Mouse (Mus musculus) kidney, adult 18-20 months (tissue): Measurements from ENCODE around the gene Pknox2.

Experiments
- DNase-seq: peaks from one replicate; pipeline ENCODE4 v3.0.0; 2021

Pknox2 gene

DNA sequence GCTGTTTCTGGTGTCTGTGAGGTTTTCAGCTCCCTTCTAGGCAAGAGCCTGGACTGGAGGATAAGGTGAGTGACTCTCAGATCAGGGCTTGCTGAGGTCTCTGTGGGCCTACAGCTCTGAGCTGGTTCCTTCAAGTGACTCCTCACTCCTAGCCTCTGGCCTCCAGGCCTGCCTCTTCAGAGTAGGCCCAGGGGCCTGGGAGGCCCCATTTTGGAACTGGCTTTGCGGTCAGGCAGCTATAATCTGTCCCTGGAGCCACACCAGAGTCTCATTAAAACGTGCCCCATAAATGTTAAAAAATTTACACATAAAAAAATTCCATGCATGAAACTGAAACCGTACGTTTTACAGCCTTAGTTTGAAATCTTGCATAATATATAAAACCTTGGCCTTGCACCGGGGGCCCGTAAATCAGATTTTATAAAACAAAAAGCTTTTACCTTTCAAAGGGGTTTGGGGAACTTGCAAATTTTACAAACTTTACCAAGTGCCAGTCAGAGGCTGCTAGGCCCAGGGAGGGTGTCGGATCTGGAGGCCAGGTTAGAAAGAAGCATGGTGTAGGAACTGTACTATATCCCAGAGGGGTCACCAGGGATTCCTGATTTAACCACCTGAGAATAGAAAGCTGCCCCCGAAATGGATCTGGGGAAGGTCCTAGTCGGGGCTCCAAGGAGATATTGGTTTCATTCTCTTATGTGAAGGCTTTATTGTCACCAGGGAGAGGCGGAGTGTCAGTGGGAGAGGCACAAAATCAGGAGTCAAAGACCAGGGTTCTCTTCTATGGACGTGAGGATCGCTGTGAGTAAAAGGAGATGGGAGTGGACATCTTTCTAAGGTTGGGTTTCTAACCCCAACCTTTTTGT is 214.0 kb downstream of the Pknox2 start:
- DNase-seq = no peak

GRCm38 (mm10) chr9:36931657-36932056 is 215.6 kb downstream of the Pknox2 start:
- no peak for DNase-seq

- no peak for DNase-seq
Observed at GRCm38 (mm10) chr9:36923753-36924152, 223.5 kb downstream of the Pknox2 start.

DNA sequence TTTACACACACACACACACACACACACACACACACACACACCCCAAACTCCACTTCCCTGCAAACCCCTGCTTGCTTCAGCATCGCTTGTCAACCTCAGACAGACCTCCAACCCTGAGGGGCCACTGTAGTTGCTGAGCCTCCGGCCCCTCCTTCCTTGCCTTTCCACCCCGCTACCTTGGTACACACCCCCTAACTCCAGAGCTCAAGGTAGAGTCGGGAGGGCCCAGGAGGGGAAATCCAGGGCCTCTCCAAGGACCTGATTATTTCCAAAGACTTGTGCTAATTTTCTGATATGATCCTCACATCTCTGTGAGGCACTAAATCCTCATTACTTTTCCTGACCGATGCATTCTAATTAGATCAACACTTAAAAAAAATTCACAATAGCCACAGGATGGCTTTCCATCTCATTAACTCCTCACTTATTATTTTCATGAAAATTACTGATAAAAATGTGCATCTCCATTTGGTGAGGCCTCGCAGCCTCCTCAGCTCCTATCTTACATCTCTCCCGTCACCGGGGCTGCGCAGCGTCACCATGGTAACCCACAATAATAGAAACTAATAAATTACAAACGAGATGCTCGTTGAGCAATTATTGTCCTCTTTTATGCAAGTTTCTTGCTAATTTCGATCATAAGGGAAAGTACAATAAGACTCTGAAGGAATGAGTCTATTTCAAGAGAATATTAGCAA is 225.3 kb downstream of the Pknox2 start:
- DNase-seq = no peak

DNA sequence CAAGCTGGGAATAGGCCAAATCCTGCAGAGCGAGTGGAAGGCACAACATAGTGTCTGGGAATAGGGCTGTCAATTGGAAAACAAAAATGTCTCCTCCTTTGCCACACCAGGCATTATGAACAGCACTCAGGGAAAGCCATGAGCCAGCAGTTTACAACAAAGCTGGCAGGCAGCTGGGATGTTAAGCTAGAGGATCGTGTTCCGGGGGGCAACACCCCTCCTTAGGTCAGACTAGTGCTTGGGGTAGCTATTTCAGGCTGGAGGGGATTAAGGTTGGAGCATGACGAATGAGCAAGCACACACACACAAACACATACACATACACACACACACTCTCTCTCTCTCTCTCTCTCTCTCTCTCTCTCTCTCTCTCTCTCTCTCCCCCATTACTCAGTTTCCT is 227.7 kb downstream of the Pknox2 start:
- no peak for DNase-seq

- no peak for DNase-seq
Observed at GRCm38 (mm10) chr9:36918582-36918981, 228.6 kb downstream of the Pknox2 start.

DNA sequence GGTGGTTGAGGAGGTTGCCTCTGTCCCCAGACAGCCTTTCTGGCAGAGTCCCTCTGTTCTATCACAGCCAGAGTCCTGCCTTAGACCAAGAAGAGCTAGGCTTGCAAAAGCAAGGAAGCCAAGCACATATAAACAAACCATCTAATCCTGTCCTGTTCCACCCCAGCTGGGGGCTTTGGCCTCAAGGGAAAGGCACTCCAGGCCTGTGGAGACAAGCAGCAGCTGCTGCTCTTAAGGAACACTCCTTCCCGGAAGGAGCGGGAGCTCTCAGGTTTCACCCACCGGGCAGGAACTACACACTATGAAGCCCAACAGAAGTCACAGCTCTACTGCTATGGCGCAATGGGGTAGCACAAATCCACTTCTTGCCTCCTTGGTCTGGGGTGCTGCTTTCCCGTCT is 230.3 kb downstream of the Pknox2 start:
- DNase-seq = no peak

- DNase-seq = peak; percentile 74
Observed at GRCm38 (mm10) chr9:36916362-36916761, 230.8 kb downstream of the Pknox2 start.

- DNase-seq = no peak
Observed at GRCm38 (mm10) chr9:36905452-36905851, 241.8 kb downstream of the Pknox2 start.

- no peak for DNase-seq
Observed at GRCm38 (mm10) chr9:36900464-36900863, 246.7 kb downstream of the Pknox2 start.

DNA sequence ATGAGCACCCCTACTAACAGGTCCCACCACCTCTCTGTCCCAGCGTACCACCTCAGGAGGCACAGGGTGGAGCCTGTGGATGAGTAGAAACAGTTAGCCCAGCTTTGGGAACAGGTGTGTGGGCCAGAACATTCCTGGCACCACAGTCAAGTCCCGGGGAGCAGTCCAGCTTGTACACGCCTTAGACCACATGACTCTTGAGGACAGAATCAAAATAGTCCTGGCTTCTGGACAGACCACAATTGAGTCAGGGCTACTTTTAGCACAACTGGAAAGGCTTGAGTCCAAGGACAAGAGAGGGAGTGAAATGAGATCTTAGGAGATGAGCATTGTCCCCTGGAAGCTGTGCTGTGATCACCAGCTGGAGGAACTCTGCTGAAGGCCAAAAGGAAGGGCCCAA is 248.6 kb downstream of the Pknox2 start:
- no peak for DNase-seq

DNA sequence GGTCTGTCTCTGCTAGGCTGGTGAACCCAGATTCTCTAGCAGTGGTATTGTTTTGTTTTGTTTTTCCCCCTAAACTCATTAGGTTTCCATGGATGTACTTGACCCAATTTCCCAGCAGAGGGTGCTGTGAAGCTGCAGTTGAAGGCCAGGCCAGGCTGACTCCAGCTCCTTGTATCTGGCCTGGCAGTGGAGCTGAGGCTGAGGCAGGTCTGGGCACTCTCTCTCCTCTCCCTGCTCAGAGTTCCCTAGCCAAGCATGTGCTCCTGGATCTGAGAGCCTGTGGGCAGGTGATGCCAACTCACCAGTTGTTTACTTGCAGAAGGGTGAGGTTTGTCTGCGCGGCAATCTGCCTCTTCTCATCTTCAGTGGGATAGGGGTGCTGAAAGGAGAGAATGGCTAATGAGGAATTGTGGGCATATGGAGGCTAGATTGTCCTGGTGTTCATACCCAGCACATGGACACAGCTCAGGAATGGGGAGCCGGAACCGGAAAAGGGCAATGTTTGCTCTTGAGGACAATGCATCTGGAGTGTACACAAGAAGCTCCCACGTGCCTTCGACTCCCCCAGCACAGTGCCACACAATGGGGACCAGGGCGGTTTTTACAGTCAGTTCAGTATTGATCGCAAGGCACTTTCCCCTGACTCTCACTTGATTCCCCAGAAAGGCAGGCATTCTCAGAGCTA is 252.1 kb downstream of the Pknox2 start:
- peak; percentile 27 for DNase-seq

- DNase-seq = no peak
Observed at GRCm38 (mm10) chr9:36894242-36894641, 253.0 kb downstream of the Pknox2 start.

DNA sequence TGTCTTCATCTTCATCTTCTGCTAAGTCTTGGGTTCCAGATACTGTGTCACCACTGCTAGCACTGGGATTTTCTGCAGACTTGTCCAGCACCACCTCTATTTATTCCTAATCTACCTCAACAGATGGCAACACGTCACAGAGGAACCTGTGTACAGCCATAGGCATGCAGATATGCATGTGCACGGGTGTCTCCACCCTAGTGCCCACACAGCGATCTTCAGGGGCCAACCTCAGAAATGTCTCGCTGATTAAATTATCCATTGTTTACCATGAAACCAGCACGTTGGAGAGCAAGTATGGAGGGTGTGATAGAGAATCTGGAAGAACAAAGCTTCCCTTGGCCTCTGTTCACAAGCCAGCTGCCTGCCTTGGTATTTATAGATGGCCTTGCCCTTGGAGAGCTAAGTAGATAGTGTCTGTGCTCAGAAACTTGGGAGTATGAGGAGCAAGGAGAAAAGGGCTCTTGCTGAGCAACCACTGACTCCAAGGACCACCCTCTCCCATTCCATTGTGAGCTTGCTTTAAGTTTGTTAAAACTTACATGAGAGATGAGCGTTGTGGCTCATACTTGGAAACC is 253.7 kb downstream of the Pknox2 start:
- DNase-seq = no peak

DNA sequence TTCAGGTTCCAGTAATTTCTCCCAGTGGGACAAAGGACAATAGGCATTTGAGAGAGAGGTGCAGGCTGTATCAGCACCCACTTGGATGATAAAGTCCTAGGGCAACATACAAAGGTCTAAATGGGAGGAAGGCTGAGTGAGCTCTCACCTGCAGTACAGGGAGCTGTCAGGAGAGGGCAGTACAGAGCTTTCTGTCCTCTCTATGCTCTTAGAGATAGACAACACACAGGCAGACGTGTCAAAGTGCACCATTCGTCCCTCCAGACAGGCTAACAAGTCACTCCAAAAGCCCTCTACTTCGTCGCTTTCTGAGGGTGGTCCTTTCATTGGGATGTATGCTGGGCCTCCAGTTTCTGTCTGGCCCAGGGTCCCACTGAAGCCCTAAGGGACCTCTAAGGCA is 256.7 kb downstream of the Pknox2 start:
- DNase-seq = peak; percentile 37

GRCm38 (mm10) chr9:36885237-36885636 is 262.0 kb downstream of the Pknox2 start:
- DNase-seq = peak; percentile 17

DNA sequence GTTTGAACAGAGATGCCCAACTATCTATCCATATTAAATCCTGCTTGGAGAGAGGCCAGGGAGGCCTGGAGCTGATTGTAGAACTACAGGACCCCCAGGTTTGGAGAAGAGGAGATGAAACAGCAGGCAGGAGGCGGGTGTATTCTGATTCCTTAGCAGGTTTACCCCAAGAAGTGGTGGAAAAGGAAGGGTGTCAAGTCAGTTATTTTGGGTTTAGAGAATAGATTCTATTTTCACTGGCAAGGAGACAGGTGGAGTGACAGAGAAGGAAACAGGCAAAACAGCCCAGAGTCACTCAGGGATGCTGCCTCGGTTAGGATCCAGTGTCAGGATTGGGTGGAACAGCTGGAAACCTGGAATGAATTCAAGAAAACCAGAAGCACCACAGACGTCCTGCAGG is 263.6 kb downstream of the Pknox2 start:
- no peak for DNase-seq

- DNase-seq = no peak
Observed at GRCm38 (mm10) chr9:36882034-36882745, 265.0 kb downstream of the Pknox2 start.

- no peak for DNase-seq
Observed at GRCm38 (mm10) chr9:36881615-36882014, 265.6 kb downstream of the Pknox2 start.

DNA sequence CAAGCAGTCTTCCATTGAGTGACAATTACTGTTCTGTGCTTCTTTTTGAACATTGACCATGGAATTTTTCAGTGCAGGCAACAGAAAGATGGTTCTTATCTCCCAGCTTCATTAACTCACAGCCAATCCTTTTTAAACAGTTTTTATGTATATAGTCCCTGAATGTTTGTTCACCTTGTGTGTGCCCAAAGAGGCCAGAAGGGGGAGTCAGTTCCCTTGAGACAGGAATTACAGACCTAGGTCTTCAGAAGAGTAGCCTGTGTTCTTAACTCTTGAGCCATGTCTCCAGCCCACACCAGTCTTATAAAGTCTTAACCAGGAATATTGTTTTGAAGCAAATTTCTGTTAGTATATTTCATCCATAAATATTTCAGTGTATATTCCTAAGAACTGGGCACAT is 270.4 kb downstream of the Pknox2 start:
- DNase-seq = no peak

DNA sequence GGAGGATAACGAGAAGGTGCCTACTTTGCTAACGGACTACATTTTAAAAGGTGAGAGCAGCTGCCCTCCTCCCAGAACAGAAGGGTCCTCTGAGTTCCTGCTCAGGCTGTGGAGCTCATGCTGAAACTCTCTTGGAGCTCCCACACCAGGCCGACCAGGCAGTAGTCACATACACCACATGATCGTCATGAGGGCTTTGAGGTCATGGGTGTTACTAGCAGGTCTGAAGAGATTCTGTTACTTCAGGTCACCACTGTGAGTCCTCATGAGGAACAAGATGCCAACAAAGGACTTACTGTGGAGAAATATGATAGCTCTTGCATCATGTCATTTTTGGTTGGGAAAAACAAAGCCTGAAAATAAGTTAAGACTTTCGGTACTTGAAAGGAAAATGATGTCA is 270.9 kb downstream of the Pknox2 start:
- no peak for DNase-seq

GRCm38 (mm10) chr9:36873796-36874195 is 273.4 kb downstream of the Pknox2 start:
- no peak for DNase-seq

GRCm38 (mm10) chr9:36870263-36870662 is 276.9 kb downstream of the Pknox2 start:
- DNase-seq = no peak
